Mouse (Mus musculus): ENCODE data around the gene Xpo6. TPM values are rescaled to one million over a fixed set of nuclear protein-coding genes. Genes with fewer than 3 reads are reported as not detected.

Xpo6 gene
- polyA plus RNA-seq, 1 experiment from 2014 or later = 27.7 TPM

Other genes with a start within 250 kb of the Xpo6 start
- gene Gsg1l, start 118.1 kb downstream of the Xpo6 start, polyA plus RNA-seq (2015; fragmentation: Nextera tagmentation; extraction: Ambion mirVana) = 8.0 and 8.4 TPM in 2 replicates
- 12.7 and 13.7 TPM in 2 replicates for gene Sbk1, start 72.1 kb upstream of the Xpo6 start, polyA plus RNA-seq (2015; fragmentation: Nextera tagmentation; extraction: Ambion mirVana)
- 3.0 and 3.1 TPM in 2 replicates for gene Lat, start 169.1 kb upstream of the Xpo6 start, polyA plus RNA-seq (2015; fragmentation: Nextera tagmentation; extraction: Ambion mirVana)
- 43.7 and 44.9 TPM in 2 replicates for gene Spns1, start 176.9 kb upstream of the Xpo6 start, polyA plus RNA-seq (2015; fragmentation: Nextera tagmentation; extraction: Ambion mirVana)
- gene Nfatc2ip, start 196.2 kb upstream of the Xpo6 start, polyA plus RNA-seq (2015; fragmentation: Nextera tagmentation; extraction: Ambion mirVana) = 1.0 and 1.7 TPM in 2 replicates
- gene Cd19, start 214.4 kb upstream of the Xpo6 start, polyA plus RNA-seq (2015; fragmentation: Nextera tagmentation; extraction: Ambion mirVana) = not detected in 2 replicates
- gene Rabep2, start 228.3 kb upstream of the Xpo6 start, polyA plus RNA-seq (2015; fragmentation: Nextera tagmentation; extraction: Ambion mirVana) = 19.1 and 19.4 TPM in 2 replicates